Mouse (Mus musculus) thymus, adult 2 months (tissue): ENCODE results near the gene D930048N14Rik. TPM values are rescaled to one million over a fixed set of nuclear protein-coding genes. Genes with fewer than 3 reads are reported as not detected.

Source experiments
- DNase-seq: peaks from one replicate; pipeline ENCODE4 v3.0.0; 2021
- H3K27ac ChIP-seq: fragments of 200-500 bp; 2 replicates; pipeline ENCODE4 v1.5.1; 2012; ENCODE audit warnings: low read length, control low read depth; ENCODE audit not compliant: control insufficient read depth, insufficient read depth
- H3K27me3 ChIP-seq: fragments of 200-500 bp; 2 replicates; pipeline ENCODE4 v1.6.1; 2012; ENCODE audit warnings: mild to moderate bottlenecking, low read length, moderate library complexity, mixed read lengths; ENCODE audit not compliant: control insufficient read depth, insufficient read depth
- H3K36me3 ChIP-seq: fragments of 200-500 bp; 2 replicates; pipeline ENCODE4 v1.6.1; 2012; ENCODE audit warnings: mild to moderate bottlenecking, low read length, moderate library complexity; ENCODE audit not compliant: control insufficient read depth, insufficient read depth
- H3K4me1 ChIP-seq: fragments of 200-500 bp; replicated peaks from 2 replicates; pipeline ENCODE4 v1.6.1; 2012; ENCODE audit warnings: low read length; ENCODE audit not compliant: control insufficient read depth, insufficient read depth
- H3K4me3 ChIP-seq: fragments of 200-500 bp; 2 replicates; pipeline ENCODE4 v1.5.1; 2012; ENCODE audit warnings: mild to moderate bottlenecking, low read length, control low read depth, moderate library complexity; ENCODE audit not compliant: control insufficient read depth, insufficient read depth
- CTCF ChIP-seq: fragments of 200-500 bp; IDR thresholded peaks from 2 replicates; pipeline ENCODE4 v1.5.1; 2012; ENCODE audit warnings: mild to moderate bottlenecking, control low read depth, low read length, moderate library complexity, borderline replicate concordance; ENCODE audit not compliant: control insufficient read depth, poor library complexity, insufficient read depth; ENCODE audit errors: extremely low read depth
- POLR2A ChIP-seq: fragments of 200-500 bp; IDR thresholded peaks from 2 replicates; pipeline ENCODE4 v1.6.1; 2012; ENCODE audit warnings: mild to moderate bottlenecking, low read length, control low read depth, moderate library complexity; ENCODE audit not compliant: control insufficient read depth, poor library complexity, insufficient read depth; ENCODE audit errors: extremely low read depth
- WGBS: fragments of 180-500 bp; shearing (Covaris S2); methylation state at CpG from one replicate; pipeline ENCODE4 v1.1.7; 2018; 5-methylcytosine and 5-hydroxymethylcytosine counted together
- polyA plus RNA-seq: library from polyadenylated mRNA; depleted of rRNA; stranded (reverse); fragments of >200 nt; gene quantifications from 2 replicates; pipeline ENCODE4 v1.2.3, GENCODE M21; 2012

The D930048N14Rik gene
- polyA plus RNA-seq, 1 experiment = 15.8 TPM

- H3K27me3 ChIP-seq = no peaks in the 10 kb centered on the region
- no peaks in the 10 kb centered on the region for H3K36me3 ChIP-seq
- peak overlapping the region; percentile 54 for H3K4me3 ChIP-seq
- 2% methylated on average over 15 of the region's 15 CpGs for WGBS
- TF ChIP-seq POLR2A = peak; percentile 37; the same call in 1 of the 2 replicates
- TF ChIP-seq CTCF = 0 out of 2 replicates have a peak, but pooled peaks have one; percentile 40
- H3K27ac ChIP-seq = peak overlapping the region; percentile 92
- DNase-seq = peak; percentile 69
- peaks cover 78% of the 10 kb centered on the region for H3K4me1 ChIP-seq
These were observed 7.0 kb upstream of the D930048N14Rik start for GRCm38 (mm10) chr11:51643761-51644160.

GRCm38 (mm10) chr11:51644217-51644616 lies 6.5 kb upstream of the D930048N14Rik start:
- Histone ChIP-seq H3K27ac (peak overlapping the region; percentile 92), H3K4me1 (peaks cover 82% of the 10 kb centered on the region), H3K36me3 (no peaks in the 10 kb centered on the region), H3K4me3 (peak overlapping the region; percentile 54), H3K27me3 (no peaks in the 10 kb centered on the region)
- peak; percentile 82 for DNase-seq
- WGBS = 10% methylated on average over 16 of the region's 16 CpGs
- no peak for TF ChIP-seq CTCF
- TF ChIP-seq POLR2A = peak; percentile 58; the same call in 1 of the 2 replicates

GRCm38 (mm10) chr11:51645293-51645692 lies 5.5 kb upstream of the D930048N14Rik start:
- H3K4me3 ChIP-seq = no peak overlapping the region
- peaks cover 89% of the 10 kb centered on the region for H3K4me1 ChIP-seq
- TF ChIP-seq POLR2A = no peak
- no peak for TF ChIP-seq CTCF
- H3K27me3 ChIP-seq = no peaks in the 10 kb centered on the region
- 81% methylated on average over 13 of the region's 13 CpGs for WGBS
- DNase-seq = no peak
- H3K36me3 ChIP-seq = no peaks in the 10 kb centered on the region
- H3K27ac ChIP-seq = peak overlapping the region; percentile 92

- DNase-seq = no peak
- Histone ChIP-seq H3K27ac (peak overlapping the region; percentile 28; the same call in 1 of the 2 replicates), H3K4me1 (peaks cover 84% of the 10 kb centered on the region), H3K4me3 (no peak overlapping the region), H3K36me3 (no peaks in the 10 kb centered on the region), H3K27me3 (no peaks in the 10 kb centered on the region)
- TF ChIP-seq CTCF = no peak
- TF ChIP-seq POLR2A = no peak
- WGBS = 80% methylated on average over 7 of the region's 7 CpGs
These were observed 4.5 kb upstream of the D930048N14Rik start for GRCm38 (mm10) chr11:51646245-51646644.

GRCm38 (mm10) chr11:51646751-51647667 lies 3.7 kb upstream of the D930048N14Rik start:
- H3K4me1 ChIP-seq = peaks cover 79% of the 10 kb centered on the region
- TF ChIP-seq POLR2A (no peak), CTCF (0 out of 2 replicates have a peak, but pooled peaks have one; percentile 10)
- H3K27me3 ChIP-seq = no peaks in the 10 kb centered on the region
- H3K36me3 ChIP-seq = no peaks in the 10 kb centered on the region
- WGBS = 39% methylated on average over 15 of the region's 15 CpGs
- DNase-seq = peak; percentile 43
- H3K4me3 ChIP-seq = no peak overlapping the region
- H3K27ac ChIP-seq = peak overlapping the region; percentile 28

GRCm38 (mm10) chr11:51648566-51648965 lies 2.2 kb upstream of the D930048N14Rik start:
- 89% methylated on average over 3 of the region's 3 CpGs for WGBS
- Histone ChIP-seq H3K36me3 (no peaks in the 10 kb centered on the region), H3K4me3 (no peak overlapping the region), H3K27ac (no peak overlapping the region), H3K27me3 (no peaks in the 10 kb centered on the region), H3K4me1 (peaks cover 64% of the 10 kb centered on the region)
- no peak for TF ChIP-seq CTCF
- no peak for TF ChIP-seq POLR2A
- no peak for DNase-seq
